Mouse (Mus musculus) stomach, postnatal 0 days (tissue): ENCODE measurements around the gene Myt1l.

Experiments
- CTCF ChIP-seq: IDR thresholded peaks from 2 replicates; pipeline ENCODE4 v1.5.1; 2016; ENCODE audit warnings: antibody characterized with exemption, low read depth, mild to moderate bottlenecking, moderate library complexity
- EP300 ChIP-seq: optimal IDR thresholded peaks from 2 replicates; pipeline ENCODE3; 2016; ENCODE audit warnings: antibody characterized with exemption

DNA sequence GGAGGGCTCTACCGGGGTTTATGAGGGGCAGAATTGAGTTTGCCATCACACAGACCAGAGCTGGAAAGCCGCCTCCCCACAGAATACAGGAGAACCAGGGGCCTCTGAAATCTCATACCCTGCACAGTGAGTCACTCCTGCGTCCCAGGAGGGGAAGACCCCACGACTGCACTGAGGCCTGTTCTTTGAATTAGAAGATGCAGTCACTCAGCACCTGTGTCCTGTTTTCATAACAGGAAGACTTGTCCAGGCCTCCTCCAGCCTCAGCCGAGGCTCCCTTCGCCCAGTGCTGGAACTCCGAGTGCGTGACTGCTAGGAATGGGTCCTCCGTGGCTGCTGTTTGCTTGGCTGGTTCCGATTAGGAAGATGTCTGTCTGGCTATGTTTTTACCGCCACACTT, 425.8 kb downstream of the Myt1l start:
- TF ChIP-seq EP300 (no peak), CTCF (no peak)
